Mouse (Mus musculus): ENCODE results near the gene Zbed6.
A peak's percentile ranks its signal among the peaks of the same experiment; 100 is the strongest.

Gene Zbed6

DNA sequence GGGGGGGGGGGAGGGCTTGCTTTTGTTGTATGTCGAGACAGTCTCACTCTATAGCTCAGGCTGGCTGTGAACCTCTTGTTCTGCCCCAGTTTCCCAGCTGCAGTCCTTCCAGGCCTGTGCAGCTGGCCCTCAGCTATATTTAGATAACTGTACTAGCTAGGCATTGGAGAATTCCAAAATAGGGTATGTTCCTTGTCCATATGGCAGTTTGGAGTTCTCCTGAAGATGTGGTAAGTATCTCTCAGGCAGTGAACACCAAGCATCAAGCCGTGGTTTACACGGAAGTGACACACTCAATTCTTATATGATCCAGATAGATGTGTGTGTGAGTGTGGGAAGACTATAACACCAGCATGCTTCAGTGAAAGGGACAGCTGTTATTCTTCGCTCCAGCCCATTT is 2.7 kb upstream of the Zbed6 start:
- no peak for DNase-seq (ENCODE audit: low spot score in 2 of 2)

DNA sequence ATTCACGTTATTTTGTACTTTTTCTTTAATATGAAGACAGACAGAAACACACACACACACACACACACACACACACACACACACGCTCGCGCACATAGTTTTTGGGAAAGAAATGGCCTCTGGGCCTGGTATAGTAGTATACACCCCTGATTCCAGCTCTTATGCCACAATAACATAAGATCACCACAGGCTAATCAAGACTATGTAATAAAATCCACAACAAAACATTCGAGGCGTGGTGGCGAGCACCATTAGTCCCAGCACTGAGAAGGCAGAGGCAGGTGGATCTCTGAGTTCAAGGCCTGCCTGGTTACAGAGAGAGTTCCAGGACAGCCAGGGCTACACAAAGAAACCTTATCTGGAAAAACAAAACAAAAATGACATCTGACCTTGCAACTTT is 2.3 kb upstream of the Zbed6 start:
- no peak for DNase-seq (ENCODE audit: low spot score in 2 of 2)

DNA sequence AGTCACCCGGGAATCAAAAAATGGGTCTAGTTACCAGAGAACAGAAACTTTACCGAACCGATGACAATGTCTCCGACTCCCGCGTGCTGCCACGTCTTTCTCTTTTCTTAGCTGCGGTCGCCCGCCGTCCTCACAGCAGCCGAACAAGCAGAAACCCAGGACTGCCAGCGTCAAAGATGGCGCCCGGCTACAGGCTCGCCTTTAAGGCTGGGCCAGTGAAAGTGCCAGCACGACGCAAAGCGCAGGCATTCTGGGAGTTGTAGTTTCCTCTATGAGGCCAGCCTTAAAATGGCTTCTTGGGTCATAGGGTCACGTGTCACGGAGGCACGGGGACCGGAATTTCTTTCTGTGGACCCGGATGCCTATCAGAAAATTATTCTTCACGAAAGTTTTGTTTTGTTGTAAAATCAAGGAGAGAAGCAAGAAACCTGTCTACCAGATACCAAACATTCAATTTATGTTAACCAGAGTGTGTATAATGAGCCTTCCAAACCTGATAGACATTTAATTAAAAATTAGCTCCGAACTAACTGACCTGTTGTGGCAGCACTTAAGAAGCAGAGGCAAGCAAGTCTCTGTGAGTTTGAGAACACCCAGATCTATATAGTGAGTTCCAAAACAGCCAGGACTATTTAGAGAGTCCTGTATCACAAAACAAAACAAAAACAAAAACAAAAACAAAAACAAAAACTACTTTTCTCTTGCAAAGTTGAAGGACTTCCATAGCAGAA is 683 bp upstream of the Zbed6 start, which contains the start of gene Gm38394:
TSS of gene Gm38394 (minus strand) at position 116 of the 731 bp plus-strand sequence.
- peak; percentile 94 for DNase-seq (ENCODE audit: low spot score in 2 of 2)

DNA sequence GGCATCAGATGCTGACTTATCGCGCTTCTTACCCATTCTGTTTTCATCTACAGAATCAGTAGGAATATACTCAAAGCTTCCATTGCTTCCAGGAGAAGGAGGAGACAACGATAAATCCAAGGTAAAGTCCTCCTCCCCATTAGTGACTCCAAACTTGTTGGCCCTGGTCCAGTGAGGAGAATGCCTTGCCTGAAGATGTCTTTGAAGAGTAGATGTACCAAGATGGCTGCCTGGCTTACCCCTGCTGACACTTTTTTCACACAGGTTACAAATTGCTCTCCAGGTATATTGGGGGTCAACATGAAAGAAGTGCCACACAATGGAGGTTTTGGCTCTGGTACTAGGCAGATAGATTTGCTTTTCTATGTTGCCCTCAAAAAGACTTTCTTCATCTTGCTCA is 1.8 kb downstream of the Zbed6 start:
- no peak for DNase-seq (ENCODE audit: low spot score in 2 of 2)

DNA sequence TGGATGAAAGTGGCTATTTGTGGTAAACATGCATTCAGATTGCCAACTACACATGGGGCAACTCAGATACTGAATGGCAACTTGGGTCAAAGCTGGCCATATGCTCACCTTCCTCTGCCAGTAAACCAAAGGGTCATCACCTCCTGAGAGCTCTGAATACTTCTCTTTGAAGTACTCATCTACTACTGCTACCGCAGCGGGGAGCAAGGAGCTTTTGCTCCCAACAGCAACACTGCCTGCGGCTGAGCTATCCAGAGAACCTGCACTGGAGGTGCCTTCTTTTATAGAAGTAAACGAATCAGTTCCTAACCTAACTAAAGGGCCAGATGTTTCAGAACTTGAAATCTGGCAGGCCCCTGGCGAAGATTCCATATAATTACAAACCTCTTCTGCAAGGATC is 3.9 kb downstream of the Zbed6 start:
- DNase-seq (ENCODE audit: low spot score in 2 of 2): no peak

DNA sequence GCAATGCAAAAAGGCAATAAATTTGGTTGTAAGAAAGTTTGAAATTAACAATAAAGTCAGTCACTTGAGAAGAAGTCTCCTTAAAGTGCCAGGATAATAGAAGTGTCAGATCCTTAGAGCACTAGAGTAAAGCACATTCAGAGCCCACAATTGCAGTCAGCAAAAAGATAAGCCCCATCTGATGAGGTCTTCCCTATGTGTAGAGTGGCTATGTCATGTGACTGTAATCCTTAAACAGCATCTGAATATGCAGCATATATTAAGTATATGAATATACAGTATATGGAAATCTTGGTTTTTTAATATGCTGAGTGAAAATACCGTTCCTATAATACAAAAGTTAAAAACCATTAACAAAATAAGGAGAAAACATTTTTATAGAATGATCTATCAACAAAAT is 7.7 kb downstream of the Zbed6 start:
- no peak for DNase-seq (ENCODE audit: low spot score in 2 of 2)

DNA sequence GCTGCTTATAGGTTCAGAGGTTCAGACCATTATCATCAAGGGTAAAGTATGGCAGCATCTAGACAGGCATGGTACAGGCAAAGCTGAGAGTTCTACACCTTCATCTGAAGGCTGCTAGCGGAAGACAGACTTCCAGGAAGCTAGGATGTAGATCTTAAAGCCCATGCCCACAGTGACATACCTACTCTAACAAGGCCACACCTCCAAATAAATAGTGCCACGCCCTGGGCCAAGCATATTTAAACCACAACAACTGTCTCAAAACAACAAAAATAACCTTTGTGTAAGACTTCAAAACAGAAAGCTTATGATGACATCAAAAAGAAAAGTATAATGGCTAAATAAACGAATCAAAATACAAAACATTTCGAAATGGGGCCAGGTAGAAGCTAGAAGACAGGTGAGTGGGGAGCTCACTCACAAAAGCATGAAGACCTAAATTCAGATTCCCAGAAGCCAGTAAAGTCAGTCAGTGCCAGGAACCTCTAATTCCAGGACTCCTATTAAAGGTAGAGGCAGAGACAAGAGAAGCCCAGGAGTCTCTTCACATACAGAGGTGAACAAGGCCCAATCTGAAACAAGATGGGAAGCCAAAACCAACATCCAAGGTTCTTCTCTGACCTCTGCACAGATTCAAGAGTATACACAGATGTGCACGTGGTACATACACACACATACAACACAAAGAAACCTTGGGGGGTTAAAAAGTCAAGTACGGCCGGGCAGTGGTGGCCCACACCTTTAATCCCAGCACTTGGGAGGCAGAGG is 10.2 kb downstream of the Zbed6 start:
- DNase-seq (ENCODE audit: low spot score in 2 of 2): no peak

DNA sequence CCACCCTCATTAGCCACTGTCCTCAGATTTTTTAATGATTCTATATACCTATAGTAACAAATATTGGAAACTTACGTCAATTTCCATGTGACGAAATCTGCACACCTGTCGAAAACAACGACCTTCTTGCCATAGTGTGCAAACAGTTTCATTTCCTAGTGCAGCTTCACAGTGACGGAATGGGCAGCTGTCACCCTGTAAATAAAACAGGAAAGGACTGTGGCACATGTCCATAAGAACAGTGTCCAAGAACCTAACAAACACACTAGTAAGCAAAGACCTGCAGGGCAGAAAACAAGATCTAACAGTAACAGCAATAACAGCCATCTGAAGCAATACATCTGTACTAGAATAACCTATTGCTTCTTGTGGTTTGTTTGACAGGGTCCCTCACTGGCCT is 15.0 kb downstream of the Zbed6 start:
- DNase-seq (ENCODE audit: low spot score in 2 of 2): no peak

DNA sequence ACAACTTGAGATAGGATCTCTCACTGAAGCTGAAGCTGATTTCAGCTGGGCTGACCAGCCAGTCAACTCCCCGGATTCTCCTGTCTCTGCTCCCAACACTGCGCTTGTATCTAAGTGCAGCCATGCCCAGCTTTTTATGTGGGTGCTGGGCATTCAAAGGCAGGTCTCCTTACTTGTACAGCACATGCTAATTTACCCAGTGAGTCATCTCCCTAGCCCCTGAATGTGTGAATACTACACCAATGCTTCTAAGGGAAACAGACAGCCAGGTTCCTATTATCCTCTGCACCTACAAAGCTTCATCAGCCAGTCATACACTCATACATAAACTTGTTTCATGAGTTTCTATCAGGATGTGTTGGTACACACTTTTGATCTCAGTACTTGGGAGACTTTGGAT is 19.5 kb downstream of the Zbed6 start:
- DNase-seq (ENCODE audit: low spot score in 2 of 2): no peak

DNA sequence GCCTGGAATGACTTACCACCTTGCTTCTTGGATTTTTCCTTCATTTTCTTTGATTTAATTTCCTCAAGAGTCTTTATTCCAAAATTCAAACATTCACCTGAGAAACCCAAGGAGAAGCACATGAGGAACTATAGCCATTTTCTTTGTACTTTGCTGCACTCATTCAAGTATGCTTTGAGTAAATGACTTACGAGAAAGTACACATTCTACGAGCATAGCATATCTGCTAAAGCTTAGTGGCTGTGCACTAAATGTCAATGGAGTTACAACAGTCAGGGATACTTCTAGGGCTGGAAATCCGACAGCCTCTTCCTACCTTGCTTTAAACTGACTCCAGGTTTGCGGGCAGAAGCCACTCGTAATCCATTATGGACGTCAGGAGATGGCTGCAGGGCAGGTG is 22.2 kb downstream of the Zbed6 start:
- no peak for DNase-seq (ENCODE audit: low spot score in 2 of 2)

DNA sequence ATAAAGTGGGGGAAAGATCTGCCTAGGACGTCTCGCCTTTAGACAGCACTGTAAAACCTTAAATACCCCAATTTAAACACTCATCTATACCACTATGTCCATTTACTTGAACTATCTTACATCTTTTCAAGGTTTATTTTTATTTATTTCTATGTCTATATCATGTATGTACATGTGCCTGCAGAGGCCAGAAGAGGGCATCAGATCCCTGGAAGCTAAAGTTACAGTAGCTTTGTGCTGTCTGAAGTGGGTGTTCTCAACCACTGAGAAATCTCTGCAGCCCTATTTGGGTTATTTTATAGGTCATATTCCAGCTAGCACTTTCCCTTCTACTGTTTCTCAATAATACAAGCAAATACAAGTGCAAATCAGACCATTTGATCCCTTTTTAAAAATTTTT is 28.5 kb downstream of the Zbed6 start:
- DNase-seq (ENCODE audit: low spot score in 2 of 2): no peak

DNA sequence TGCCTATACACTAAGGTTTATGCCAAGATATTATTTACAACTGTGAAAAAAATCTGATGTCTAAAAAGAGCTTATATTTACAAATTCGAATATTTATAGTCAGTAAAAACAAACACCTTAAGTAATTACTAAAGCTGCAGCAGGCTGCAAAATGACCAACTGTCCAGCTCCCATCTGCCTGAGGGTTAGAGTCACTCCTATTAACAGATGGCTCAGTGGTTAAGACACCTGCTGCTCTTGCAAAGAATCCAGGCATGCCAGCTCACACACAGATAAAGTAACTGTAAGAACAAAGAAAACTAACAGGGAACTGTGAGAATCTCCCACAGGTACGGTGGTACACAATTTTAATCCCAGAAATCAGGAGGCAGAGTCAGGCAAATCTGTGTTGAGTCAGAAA is 35.6 kb downstream of the Zbed6 start:
- DNase-seq (ENCODE audit: low spot score in 2 of 2): no peak

DNA sequence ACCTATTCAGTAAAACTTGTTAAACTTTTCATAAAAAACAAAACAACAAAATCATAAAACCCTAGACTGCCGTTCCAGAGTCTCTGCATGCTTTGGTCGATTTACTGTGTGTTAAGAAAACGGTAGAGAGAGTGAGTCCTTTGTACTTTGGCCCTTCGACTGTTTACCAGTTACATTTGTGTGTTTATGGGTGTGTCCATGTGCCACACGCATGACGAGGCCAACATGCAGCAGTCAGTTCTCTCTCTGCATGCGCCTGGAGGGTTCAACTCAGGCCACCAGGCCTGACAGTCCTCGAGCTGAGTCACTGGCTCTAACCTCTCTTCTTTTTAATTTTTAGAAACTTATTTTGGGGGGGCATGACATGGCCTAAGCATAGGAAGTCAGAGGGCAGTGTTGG is 42.4 kb downstream of the Zbed6 start:
- DNase-seq (ENCODE audit: low spot score in 2 of 2): no peak

DNA sequence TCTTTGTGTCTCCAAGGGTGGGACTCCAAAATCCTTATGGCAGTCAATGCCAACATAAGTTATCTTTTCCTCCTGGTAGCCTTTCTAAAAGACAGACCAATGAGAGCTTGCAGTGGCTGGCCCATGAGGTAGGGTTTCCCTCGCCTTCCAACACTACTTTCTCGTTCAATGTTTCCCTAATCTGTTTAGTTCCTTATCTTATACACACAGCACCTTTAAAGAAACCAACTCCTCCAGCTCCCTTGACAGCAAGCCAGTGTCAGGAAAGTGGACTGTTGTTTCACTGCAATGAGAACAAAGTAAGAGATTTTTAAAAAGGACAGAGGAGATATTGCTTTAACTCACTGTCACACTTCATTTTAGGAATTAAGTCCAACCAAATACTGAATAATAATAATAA is 42.8 kb downstream of the Zbed6 start:
- no peak for DNase-seq (ENCODE audit: low spot score in 2 of 2)

DNA sequence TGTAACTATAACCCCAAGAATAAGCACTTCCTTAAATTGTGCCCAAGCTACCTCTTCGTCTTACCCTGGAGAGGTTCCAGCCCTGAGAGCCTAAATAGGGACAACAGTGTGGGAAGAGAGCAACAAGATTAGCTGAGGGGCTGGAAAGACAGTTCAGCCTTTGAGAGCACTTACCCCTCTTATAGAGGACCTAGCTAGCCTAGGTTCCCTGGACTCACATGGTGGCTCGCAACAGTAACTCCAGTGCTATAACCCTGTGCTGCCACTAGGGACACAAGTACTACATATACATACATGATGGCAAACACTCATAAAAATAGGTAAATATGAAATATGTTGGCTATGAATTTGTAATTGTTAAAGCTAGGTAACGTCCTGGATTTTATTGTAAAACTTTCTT is 46.9 kb downstream of the Zbed6 start:
- peak in 1 of 2 experiments; percentile 10 for DNase-seq (ENCODE audit: low spot score in 2 of 2)

DNA sequence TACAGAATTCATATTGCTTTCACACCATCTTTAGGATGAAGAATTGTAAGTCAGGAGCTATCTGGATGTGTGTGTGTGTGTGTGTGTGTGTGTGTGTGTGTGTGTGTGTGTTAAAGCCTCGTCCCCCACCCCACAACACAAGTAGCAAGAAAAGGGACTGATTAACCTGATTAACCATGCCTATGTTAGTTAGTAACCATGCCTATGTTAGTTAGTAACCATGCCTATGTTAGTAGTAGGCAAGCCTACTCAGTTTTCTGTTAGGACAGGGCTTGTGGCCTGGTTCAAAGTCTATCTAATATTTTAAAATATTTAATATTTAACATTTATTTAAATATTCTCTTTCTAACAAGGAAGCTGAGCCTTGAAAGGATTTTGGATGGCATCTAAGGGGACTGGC is 49.2 kb downstream of the Zbed6 start:
- no peak for DNase-seq (ENCODE audit: low spot score in 2 of 2)

DNA sequence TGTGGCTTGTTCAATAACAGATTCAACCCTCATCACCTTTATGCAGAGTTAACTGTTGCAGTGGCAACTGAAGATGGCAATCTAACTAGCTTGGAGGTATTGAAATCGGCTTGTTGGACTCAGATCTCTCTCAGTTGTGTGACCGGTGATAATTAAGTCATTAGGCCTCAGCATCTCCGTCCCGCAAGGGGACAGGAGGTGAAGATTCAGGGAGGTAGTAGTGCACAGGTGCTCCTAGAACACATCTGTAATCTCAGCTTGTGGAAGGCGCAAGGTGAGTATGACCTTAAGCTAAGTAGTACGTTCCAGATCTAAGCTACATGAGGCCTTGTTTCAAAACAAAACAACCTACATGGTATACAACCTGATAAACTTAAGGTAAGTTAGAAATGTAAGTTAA is 50.1 kb downstream of the Zbed6 start:
- no peak for DNase-seq (ENCODE audit: low spot score in 2 of 2)

DNA sequence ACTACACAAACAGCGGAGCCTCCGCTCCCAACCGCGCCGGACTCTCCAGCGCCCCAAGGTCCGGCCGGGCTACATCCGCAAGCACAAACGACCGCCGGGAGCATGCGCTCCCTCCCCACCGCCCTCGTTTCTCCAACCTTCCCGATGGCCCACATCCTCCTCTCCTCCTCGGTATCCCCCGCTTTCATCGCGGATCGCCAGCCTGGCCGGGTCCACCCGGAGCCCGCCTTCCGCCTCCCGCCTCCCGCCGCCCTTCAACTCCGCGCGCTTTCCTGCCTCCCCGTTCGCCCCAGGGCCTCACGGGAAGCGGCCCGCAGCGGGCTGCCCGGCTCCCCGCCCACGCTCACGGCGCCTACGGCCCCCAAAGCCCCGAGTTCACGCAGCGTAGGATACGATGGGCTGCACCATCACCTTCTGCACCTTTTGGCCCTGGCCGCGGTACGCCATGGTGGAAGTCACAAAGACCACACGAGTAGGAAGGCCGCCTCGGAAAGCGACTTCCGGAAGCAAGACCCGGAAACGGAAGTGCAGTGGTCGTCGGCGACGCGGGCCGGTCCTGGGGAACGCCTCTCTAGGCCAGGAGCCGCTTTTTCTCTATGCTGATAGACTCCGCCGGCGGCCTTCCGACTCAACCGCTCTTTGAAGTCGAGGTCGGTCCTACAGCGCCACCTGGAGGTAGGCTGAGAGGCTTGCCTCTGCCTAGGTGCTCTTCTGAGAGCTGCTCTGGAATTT is 50.7 kb downstream of the Zbed6 start, which contains the start of gene Snrpe:
TSS of gene Snrpe (minus strand) at position 521 of the 732 bp plus-strand sequence.
- DNase-seq (ENCODE audit: low spot score in 2 of 2): peak; percentile 94 to 96
